Mouse (Mus musculus) lung, embryonic 14.5 days (tissue): ENCODE measurements around the gene Tmprss2. TPM values are rescaled to one million over a fixed set of nuclear protein-coding genes. Genes with fewer than 3 reads are reported as not detected.
"Not testable (repeated sequence)": the region's sequence is repeated elsewhere in the genome, so short reads cannot be mapped to it uniquely, and the experiment has no call there.

Experiments
- ATAC-seq: fragments of 200-750 bp; cut with Nextera tagmentation; 2 replicates; pipeline ENCODE4 v1.8.0; 2017; ENCODE audit warnings: mild to moderate bottlenecking, moderate TSS enrichment, moderate library complexity; ENCODE audit not compliant: insufficient read depth
- DNase-seq: peaks from one replicate; pipeline ENCODE4 v3.0.0-alpha.2; 2015
- H3K27ac ChIP-seq: fragments of 300-500 bp; sonication (generic); 2 replicates; pipeline ENCODE4 v1.5.1; 2014; ENCODE audit warnings: low read depth, mild to moderate bottlenecking, moderate library complexity
- H3K27me3 ChIP-seq: fragments of 300-500 bp; sonication (generic); 2 replicates; pipeline ENCODE4 v1.6.1; 2014; ENCODE audit warnings: low read length, control low read depth; ENCODE audit not compliant: insufficient read depth
- H3K36me3 ChIP-seq: fragments of 300-500 bp; sonication (generic); 2 replicates; pipeline ENCODE4 v1.6.1; 2014; ENCODE audit warnings: control low read depth; ENCODE audit not compliant: insufficient read depth
- H3K4me1 ChIP-seq: fragments of 300-500 bp; sonication (generic); 2 replicates; pipeline ENCODE4 v1.6.1; 2014; ENCODE audit warnings: antibody characterized with exemption, control low read depth; ENCODE audit not compliant: insufficient read depth
- H3K4me2 ChIP-seq: fragments of 300-500 bp; sonication (generic); 2 replicates; pipeline ENCODE4 v1.6.1; 2014; ENCODE audit warnings: mild to moderate bottlenecking
- H3K4me3 ChIP-seq: fragments of 300-500 bp; sonication (generic); 2 replicates; pipeline ENCODE4 v1.5.1; 2014; ENCODE audit warnings: low read depth, low read length
- H3K9ac ChIP-seq: fragments of 300-500 bp; sonication (generic); 2 replicates; pipeline ENCODE4 v1.6.1; 2014
- H3K9me3 ChIP-seq: fragments of 300-500 bp; sonication (generic); 2 replicates; pipeline ENCODE4 v1.6.1; 2016; ENCODE audit warnings: low read depth, low read length, control low read depth
- CTCF ChIP-seq: IDR thresholded peaks from 2 replicates; pipeline ENCODE4 v1.5.1; 2016; ENCODE audit warnings: antibody characterized with exemption, low read depth
- WGBS: fragments of 180-500 bp; shearing (Covaris S2); extraction: QIAGEN DNeasy Blood & Tissue Kit; methylation state at CpG from one replicate; pipeline ENCODE4 v1.1.7; 2014; 5-methylcytosine and 5-hydroxymethylcytosine counted together
- polyA plus RNA-seq: library from polyadenylated mRNA; unstranded; fragments of >200 nt; fragmentation: Nextera tagmentation; extraction: Ambion mirVana; gene quantifications from 2 replicates; pipeline ENCODE4 v1.2.1, GENCODE M21; 2014

Gene Tmprss2
- polyA plus RNA-seq, 1 experiment from 2014 or later = 7.4 TPM

GRCm38 (mm10) chr16:97593057-97593456 lies 17.9 kb downstream of the Tmprss2 start:
- peak; percentile 85 for TF ChIP-seq CTCF
- no peak for ATAC-seq
- no peaks in the 10 kb centered on the region for H3K36me3 ChIP-seq
- no peaks in the 10 kb centered on the region for H3K9me3 ChIP-seq
- H3K27ac ChIP-seq = no peak overlapping the region
- WGBS = 21% methylated on average over 1 of the region's 1 CpGs
- no peaks in the 10 kb centered on the region for H3K4me1 ChIP-seq
- H3K4me2 ChIP-seq = no peak overlapping the region
- H3K27me3 ChIP-seq = no peaks in the 10 kb centered on the region
- H3K9ac ChIP-seq = no peak overlapping the region
- no peak overlapping the region for H3K4me3 ChIP-seq
- peak; percentile 91 for DNase-seq

DNA sequence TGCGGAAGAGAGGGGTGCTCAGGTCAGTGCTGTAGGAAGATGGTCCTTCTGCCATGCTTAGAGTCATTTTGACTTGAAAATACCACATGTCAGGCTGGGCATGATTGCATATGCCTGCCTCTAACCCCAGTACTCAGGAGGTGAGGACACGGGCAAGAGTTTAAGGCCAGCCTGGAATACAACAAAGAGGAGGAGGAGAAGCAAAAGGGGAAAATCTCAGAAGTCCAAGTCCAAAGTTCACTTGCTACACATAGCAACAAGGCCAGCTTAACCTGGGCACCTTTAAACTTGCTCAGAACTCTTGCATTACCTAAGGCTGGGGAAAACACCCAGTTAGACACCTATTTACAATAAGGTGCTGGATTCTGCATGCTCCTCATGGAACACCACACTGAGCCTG lies 19.5 kb downstream of the Tmprss2 start:
- H3K27ac ChIP-seq = no peak overlapping the region
- no peaks in the 10 kb centered on the region for H3K4me1 ChIP-seq
- TF ChIP-seq CTCF = no peak
- no peaks in the 10 kb centered on the region for H3K9me3 ChIP-seq
- H3K4me2 ChIP-seq = no peak overlapping the region
- no peak for ATAC-seq
- DNase-seq = no peak
- no peak overlapping the region for H3K9ac ChIP-seq
- 80% methylated on average over 2 of the region's 2 CpGs for WGBS
- H3K4me3 ChIP-seq = no peak overlapping the region
- H3K36me3 ChIP-seq = no peaks in the 10 kb centered on the region
- H3K27me3 ChIP-seq = no peaks in the 10 kb centered on the region

GRCm38 (mm10) chr16:97582876-97583275 lies 28.1 kb downstream of the Tmprss2 start:
- H3K4me3 ChIP-seq, H3K27ac ChIP-seq, H3K36me3 ChIP-seq, H3K9ac ChIP-seq, H3K4me1 ChIP-seq, H3K4me2 ChIP-seq, ATAC-seq, H3K9me3 ChIP-seq, H3K27me3 ChIP-seq, DNase-seq: not testable (repeated sequence)
- WGBS = 73% methylated on average over 1 of the region's 1 CpGs

DNA sequence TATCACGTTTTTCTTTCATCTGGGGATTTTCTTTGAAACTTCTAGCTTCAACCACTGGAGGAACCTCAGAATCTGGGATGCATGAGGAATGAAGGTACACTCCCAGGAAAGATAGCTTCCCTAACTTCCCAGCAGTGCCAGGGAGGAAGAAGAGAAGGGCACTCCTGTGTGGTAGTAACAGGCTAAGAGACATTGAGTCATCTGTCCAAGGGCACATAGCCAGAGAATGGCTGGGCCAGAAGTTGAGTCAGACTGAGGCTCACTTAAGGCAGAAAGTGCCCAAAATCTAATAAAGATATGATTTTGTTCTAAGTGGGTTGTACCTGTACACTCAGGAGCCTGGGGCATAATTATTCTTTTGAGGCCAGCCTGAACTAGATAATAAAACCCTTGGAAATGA lies 41.6 kb downstream of the Tmprss2 start:
- Histone ChIP-seq H3K27me3 (no peaks in the 10 kb centered on the region), H3K9me3 (no peaks in the 10 kb centered on the region), H3K4me2 (no peak overlapping the region), H3K9ac (no peak overlapping the region), H3K4me3 (no peak overlapping the region), H3K27ac (no peak overlapping the region), H3K4me1 (no peaks in the 10 kb centered on the region), H3K36me3 (0 out of 2 replicates have a peak, but pooled peaks cover 4% of the 10 kb centered on the region)
- WGBS = 33% methylated on average over 1 of the region's 1 CpGs
- no peak for ATAC-seq
- TF ChIP-seq CTCF = no peak
- DNase-seq = no peak

GRCm38 (mm10) chr16:97568662-97569061 lies 42.3 kb downstream of the Tmprss2 start:
- peak; percentile 61 for DNase-seq
- Histone ChIP-seq H3K27me3 (no peaks in the 10 kb centered on the region), H3K4me3 (no peak overlapping the region), H3K4me1 (no peaks in the 10 kb centered on the region), H3K9me3 (no peaks in the 10 kb centered on the region), H3K36me3 (0 out of 2 replicates have a peak, but pooled peaks cover 4% of the 10 kb centered on the region), H3K4me2 (no peak overlapping the region), H3K27ac (no peak overlapping the region), H3K9ac (no peak overlapping the region)
- WGBS = 60% methylated on average over 9 of the region's 9 CpGs
- TF ChIP-seq CTCF = peak; percentile 65
- no peak for ATAC-seq

GRCm38 (mm10) chr16:97544340-97544739 lies 66.7 kb downstream of the Tmprss2 start:
- Histone ChIP-seq H3K27ac (no peak overlapping the region), H3K4me1 (no peaks in the 10 kb centered on the region), H3K4me2 (no peak overlapping the region), H3K4me3 (no peak overlapping the region), H3K9me3 (no peaks in the 10 kb centered on the region), H3K36me3 (no peaks in the 10 kb centered on the region), H3K27me3 (no peaks in the 10 kb centered on the region), H3K9ac (no peak overlapping the region)
- TF ChIP-seq CTCF = no peak
- ATAC-seq (no peak), DNase-seq (no peak)
- 74% methylated on average over 4 of the region's 4 CpGs for WGBS

DNA sequence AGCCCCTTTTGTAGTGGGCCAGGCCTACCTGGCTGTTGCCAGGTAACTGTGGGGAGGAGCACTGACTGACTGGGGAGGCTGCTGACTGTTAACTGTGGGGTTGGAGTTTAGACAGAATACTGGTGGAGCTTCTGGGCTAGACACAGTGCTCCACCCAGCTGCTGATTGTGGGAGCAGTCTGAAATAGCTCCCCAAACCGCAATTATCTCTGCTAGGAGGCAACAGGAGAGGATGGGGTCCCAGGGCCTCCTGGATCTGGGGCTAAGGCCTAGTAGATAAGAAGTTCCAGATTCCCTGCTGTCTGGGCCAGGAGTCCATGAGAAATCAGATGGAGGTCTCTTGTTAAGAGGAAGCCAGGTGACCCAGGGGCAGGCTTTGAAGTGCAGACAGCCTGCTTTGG lies 74.1 kb downstream of the Tmprss2 start:
- DNase-seq = no peak
- whole genome bisulfite sequencing = 53% methylated on average over 1 of the region's 1 CpGs
- Histone ChIP-seq H3K9me3 (no peaks in the 10 kb centered on the region), H3K27ac (no peak overlapping the region), H3K27me3 (no peaks in the 10 kb centered on the region), H3K4me3 (no peak overlapping the region), H3K9ac (no peak overlapping the region), H3K4me1 (no peaks in the 10 kb centered on the region), H3K4me2 (no peak overlapping the region), H3K36me3 (no peaks in the 10 kb centered on the region)
- TF ChIP-seq CTCF = no peak
- ATAC-seq = no peak

DNA sequence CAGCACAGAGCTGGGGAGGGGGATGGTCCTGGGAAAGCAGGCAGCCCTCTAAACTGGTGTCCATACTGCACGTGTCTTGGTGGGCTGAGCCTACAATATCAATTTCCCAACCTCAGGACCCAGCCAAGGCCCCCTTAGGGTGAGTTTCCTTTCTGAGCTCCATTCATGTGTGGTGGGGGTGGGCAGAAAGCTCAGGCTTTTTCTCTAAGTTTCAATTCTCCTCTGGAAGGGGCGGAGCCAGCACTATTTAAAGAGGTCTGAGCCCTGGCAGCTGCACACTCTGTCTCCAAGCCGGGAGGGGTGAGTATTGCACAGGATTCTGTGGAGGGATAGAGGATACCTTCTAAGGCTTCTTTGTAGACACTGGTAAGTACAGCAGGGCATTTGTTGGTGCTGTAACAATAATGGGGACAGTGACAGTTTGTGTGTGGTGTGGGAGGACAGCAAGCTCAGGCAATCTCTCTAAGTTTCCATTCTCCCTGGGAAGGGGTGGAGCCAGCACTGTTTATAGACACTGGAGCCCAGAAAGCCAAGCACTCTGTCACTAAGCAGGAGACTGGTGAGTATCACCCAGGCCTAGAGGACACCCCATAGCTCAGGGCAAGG lies 75.1 kb downstream of the Tmprss2 start:
- H3K9me3 ChIP-seq = no peaks in the 10 kb centered on the region
- no peaks in the 10 kb centered on the region for H3K36me3 ChIP-seq
- peak overlapping the region; percentile 13 for H3K27ac ChIP-seq
- H3K9ac ChIP-seq = no peak overlapping the region
- ATAC-seq (peak; percentile 91), DNase-seq (peak; percentile 79)
- no peaks in the 10 kb centered on the region for H3K27me3 ChIP-seq
- no peaks in the 10 kb centered on the region for H3K4me1 ChIP-seq
- peak overlapping the region; percentile 45 for H3K4me2 ChIP-seq
- 4% methylated on average over 3 of the region's 3 CpGs for WGBS
- no peak for TF ChIP-seq CTCF
- H3K4me3 ChIP-seq = no peak overlapping the region
